Mouse (Mus musculus): ENCODE results near the gene Memo1.
"Not testable (repeated sequence)": the region's sequence is repeated elsewhere in the genome, so short reads cannot be mapped to it uniquely, and the experiment has no call there.

Gene Memo1

GRCm38 (mm10) chr17:74295026-74295970 is at the start of gene Memo1:
Gene Memo1 (minus strand): TSS chr17:74295521.
- DNase-seq = peak; percentile 85

GRCm38 (mm10) chr17:74341151-74341550 is 45.8 kb upstream of the Memo1 start:
- DNase-seq = no peak

- DNase-seq = peak; percentile 82
Observed at GRCm38 (mm10) chr17:74338937-74339804, 43.9 kb upstream of the Memo1 start, which contains the start of gene Spast. Gene Spast (plus strand): TSS chr17:74338987.

GRCm38 (mm10) chr17:74338225-74338931 is 43.1 kb upstream of the Memo1 start:
- peak; percentile 94 for DNase-seq

- DNase-seq = no peak
Observed at GRCm38 (mm10) chr17:74331049-74331676, 35.8 kb upstream of the Memo1 start.

- DNase-seq = peak; percentile 47
Observed at GRCm38 (mm10) chr17:74328146-74328545, 32.8 kb upstream of the Memo1 start.

GRCm38 (mm10) chr17:74327195-74327594 is 31.9 kb upstream of the Memo1 start:
- DNase-seq = not testable (repeated sequence)

GRCm38 (mm10) chr17:74323844-74324243 is 28.5 kb upstream of the Memo1 start, which contains the start of gene Dpy30:
Gene Dpy30 (minus strand): TSS chr17:74323944.
- no peak for DNase-seq

GRCm38 (mm10) chr17:74322400-74323054 is 27.2 kb upstream of the Memo1 start:
- DNase-seq = no peak

GRCm38 (mm10) chr17:74318721-74319120 is 23.4 kb upstream of the Memo1 start:
- DNase-seq = no peak

GRCm38 (mm10) chr17:74316309-74316863 is 21.1 kb upstream of the Memo1 start:
- peak; percentile 92 for DNase-seq

GRCm38 (mm10) chr17:74315445-74316308 is 20.4 kb upstream of the Memo1 start:
- no peak for DNase-seq

GRCm38 (mm10) chr17:74306021-74306420 is 10.7 kb upstream of the Memo1 start:
- DNase-seq = no peak

- DNase-seq = no peak
Observed at GRCm38 (mm10) chr17:74305616-74306015, 10.3 kb upstream of the Memo1 start.

- DNase-seq = no peak
Observed at GRCm38 (mm10) chr17:74304060-74304459, 8.7 kb upstream of the Memo1 start.

GRCm38 (mm10) chr17:74300089-74300488 is 4.8 kb upstream of the Memo1 start:
- DNase-seq = no peak

- not testable (repeated sequence) for DNase-seq
Observed at GRCm38 (mm10) chr17:74296991-74297390, 1.7 kb upstream of the Memo1 start.

- DNase-seq = no peak
Observed at GRCm38 (mm10) chr17:74296076-74296823, 929 bp upstream of the Memo1 start.

GRCm38 (mm10) chr17:74294426-74295025 is 795 bp downstream of the Memo1 start:
- DNase-seq = peak; percentile 89

Measured in kidney, adult 18-20 months (tissue).